ENCODE assay signal across 17 mouse cellular contexts in genomic region chr9:94163671-94164070, GRCm38 (mm10).
"Had no signal": no experiment of that assay in that cellular context is flagged by ENCODE, and none has a peak within 500 bp of the region (broad histone marks: within the 10 kb centered on the region; RNA-seq: fewer than 3 reads in every experiment).

No protein-coding gene starts in this region.

- ATAC-seq: lung, postnatal 0 days; midbrain, embryonic 13.5 days; midbrain, embryonic 15.5 days had no signal

- DNase-seq: lung, adult 2 months; lung, postnatal 14 days; lung, postnatal 36 days; right cerebral cortex, postnatal 14 days; thymus, adult 2 months; thymus, postnatal 25 days; thymus, postnatal 4 days had no signal

- H3K9ac ChIP-seq: lung, embryonic 15.5 days; midbrain, embryonic 13.5 days; midbrain, embryonic 15.5 days; neural tube, embryonic 12.5 days; stomach, embryonic 15.5 days had no signal

- H3K27ac ChIP-seq: lung, embryonic 15.5 days; macrophage; midbrain, embryonic 13.5 days; midbrain, embryonic 15.5 days; neural tube, embryonic 12.5 days; stomach, embryonic 15.5 days; stomach, postnatal 0 days had no signal

- H3K4me1 ChIP-seq: lung, embryonic 15.5 days; megakaryocyte, embryonic 14.5 days; midbrain, embryonic 13.5 days; midbrain, embryonic 15.5 days; neural tube, embryonic 12.5 days; stomach, embryonic 15.5 days had no signal

- H3K4me3 ChIP-seq: lung, embryonic 15.5 days; megakaryocyte, embryonic 14.5 days; midbrain, embryonic 13.5 days; midbrain, embryonic 15.5 days; neural tube, embryonic 12.5 days; stomach, embryonic 15.5 days had no signal

- H3K4me2 ChIP-seq: lung, embryonic 15.5 days; midbrain, embryonic 11.5 days; midbrain, embryonic 13.5 days; midbrain, embryonic 15.5 days; neural tube, embryonic 12.5 days; stomach, embryonic 15.5 days had no signal

- H3K36me3 ChIP-seq: lung, embryonic 15.5 days; midbrain, embryonic 13.5 days; midbrain, embryonic 15.5 days; neural tube, embryonic 12.5 days; stomach, embryonic 15.5 days had no signal

- H3K9me3 ChIP-seq: lung, embryonic 15.5 days; midbrain, embryonic 13.5 days; midbrain, embryonic 15.5 days; neural tube, embryonic 12.5 days; stomach, embryonic 15.5 days had no signal

- H3K27me3 ChIP-seq: lung, embryonic 15.5 days; megakaryocyte, embryonic 14.5 days; midbrain, embryonic 13.5 days; midbrain, embryonic 15.5 days; neural tube, embryonic 12.5 days; stomach, embryonic 15.5 days had no signal
